Mouse (Mus musculus): ENCODE results near the gene Slc39a5. TPM values are rescaled to one million over a fixed set of nuclear protein-coding genes. Genes with fewer than 3 reads are reported as not detected.
A peak's percentile ranks its signal among the peaks of the same experiment; 100 is the strongest.

Gene Slc39a5
- total RNA-seq, 2 experiments from 2014 or later, result not detected

DNA sequence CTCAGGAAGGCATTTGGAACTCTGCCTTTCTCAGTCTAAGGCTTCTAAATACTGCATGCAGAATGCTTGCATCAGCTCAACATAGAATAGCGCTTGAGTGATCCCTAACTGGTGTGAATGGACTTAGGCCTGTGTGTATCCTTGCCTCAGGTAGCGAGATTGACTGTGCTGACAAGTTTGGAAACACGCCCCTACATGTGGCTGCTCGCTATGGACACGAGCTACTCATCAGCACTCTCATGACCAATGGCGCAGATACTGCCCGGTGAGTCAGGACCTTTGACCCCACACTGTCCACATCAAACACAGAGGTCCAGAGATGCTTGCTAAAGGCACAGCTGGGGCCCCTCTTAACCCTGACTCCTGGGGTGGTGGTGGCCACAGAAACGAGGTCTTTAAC lies 18.5 kb downstream of the Slc39a5 start:
- Histone ChIP-seq H3K27ac (no peak overlapping the region), H3K4me3 (no peak overlapping the region)
- no peak for TF ChIP-seq CTCF (IDR thresholded peaks at IDR 0.05)
- DNase-seq (ENCODE audit: extremely low spot score in 1 of 2, low spot score in 2 of 2), result no peak
- intact Hi-C loops (cut with DNase I), result no loop called here

DNA sequence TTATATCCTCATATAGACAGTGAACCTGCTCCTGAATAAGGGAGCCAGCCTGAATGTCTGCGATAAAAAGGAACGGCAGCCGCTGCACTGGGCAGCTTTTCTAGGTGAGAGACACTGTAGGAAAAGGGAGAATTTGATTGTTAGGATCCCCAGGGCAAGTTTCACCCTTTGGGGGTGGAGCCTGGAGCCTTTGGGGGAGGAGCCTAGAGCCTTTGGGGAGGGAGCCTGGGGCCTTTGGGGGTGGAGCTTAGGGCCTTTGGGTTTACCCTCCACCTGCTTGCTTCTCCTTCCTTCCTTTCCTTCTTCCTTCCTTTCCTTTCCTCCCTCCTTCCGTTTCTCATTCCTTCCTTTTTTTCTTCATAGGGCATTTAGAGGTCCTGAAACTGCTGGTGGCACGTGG lies 20.5 kb downstream of the Slc39a5 start:
- no peak for TF ChIP-seq CTCF (IDR thresholded peaks at IDR 0.05)
- no peak overlapping the region for H3K4me3 ChIP-seq
- no peak overlapping the region for H3K27ac ChIP-seq
- DNase-seq (ENCODE audit: extremely low spot score in 1 of 2, low spot score in 2 of 2), result no peak
- intact Hi-C loops (cut with DNase I), result no loop called here

DNA sequence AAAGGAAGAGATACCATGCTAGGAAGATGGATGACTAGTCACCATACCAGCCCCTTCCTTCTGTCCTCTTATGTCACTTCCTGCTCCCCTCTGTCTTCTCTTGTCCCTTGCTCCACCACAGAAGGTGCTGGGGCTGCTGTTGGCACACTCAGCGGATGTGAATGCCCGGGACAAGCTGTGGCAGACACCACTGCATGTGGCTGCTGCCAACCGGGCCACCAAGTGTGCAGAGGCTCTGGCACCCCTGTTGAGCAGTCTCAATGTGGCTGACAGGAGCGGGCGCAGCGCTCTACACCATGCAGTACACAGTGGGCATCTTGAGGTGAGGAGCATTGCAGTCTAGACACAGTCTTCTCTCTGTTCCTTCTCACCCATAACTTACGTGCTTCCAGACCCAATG lies 21.8 kb downstream of the Slc39a5 start:
- no peak for TF ChIP-seq CTCF (IDR thresholded peaks at IDR 0.05)
- H3K4me3 ChIP-seq, result no peak overlapping the region
- H3K27ac ChIP-seq, result no peak overlapping the region; the same call in 1 of the 2 replicates
- DNase-seq (ENCODE audit: extremely low spot score in 1 of 2, low spot score in 2 of 2), result no peak
- intact Hi-C loops (cut with DNase I), result loop anchor here (2.0 kb wide), 1 partner anchor 30 kb away; no protein-coding TSS in a partner anchor

DNA sequence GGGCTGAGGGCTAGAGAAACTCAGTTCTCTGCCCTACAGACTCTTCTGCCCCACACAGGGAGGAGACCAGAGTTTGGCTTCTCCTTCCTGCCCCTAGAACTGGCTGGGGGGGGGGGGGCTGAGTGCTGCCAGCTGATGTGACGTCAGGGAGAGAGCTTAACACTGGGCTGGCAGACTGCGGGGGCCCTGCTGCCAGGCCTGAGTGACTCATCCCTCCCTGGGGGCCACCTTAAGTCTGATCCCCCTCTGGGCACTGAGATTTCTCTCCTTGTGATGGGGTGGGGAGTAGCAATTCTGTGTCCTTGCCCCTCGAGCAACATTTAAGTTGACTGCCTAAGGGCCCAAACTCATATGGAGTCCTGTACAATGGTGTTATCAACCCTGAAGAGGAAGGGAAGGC lies 22.6 kb downstream of the Slc39a5 start:
- TF ChIP-seq CTCF (IDR thresholded peaks at IDR 0.05), result no peak
- Histone ChIP-seq H3K4me3 (peak overlapping the region; percentile 75), H3K27ac (peak overlapping the region; percentile 92)
- intact Hi-C loops (cut with DNase I), result loop anchor here (2.0 kb wide), 1 partner anchor 30 kb away; no protein-coding TSS in a partner anchor
- no peak for DNase-seq (ENCODE audit: extremely low spot score in 1 of 2, low spot score in 2 of 2)

DNA sequence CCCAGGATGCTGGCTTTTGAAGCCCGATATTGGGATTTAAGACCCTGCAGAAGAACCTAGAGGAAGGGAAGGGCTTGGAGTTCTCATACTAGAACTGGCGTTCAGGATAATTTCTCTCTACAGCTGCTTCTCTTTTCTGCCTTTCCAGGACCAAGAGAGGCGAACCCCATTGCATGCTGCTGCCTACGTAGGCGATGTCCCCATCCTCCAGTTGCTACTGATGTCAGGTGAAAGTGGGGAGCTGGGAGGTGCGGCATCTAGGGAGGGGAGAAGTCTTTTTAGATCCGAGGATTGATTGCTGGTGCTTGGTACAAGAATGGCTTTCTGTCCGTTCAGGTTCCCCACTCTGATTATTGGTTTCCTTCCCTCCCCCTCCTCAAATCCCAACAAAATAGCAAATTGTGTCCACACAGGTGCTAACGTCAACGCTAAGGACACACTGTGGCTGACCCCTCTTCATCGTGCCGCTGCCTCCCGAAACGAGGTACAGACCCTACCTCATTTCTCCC lies 23.0 kb downstream of the Slc39a5 start:
- TF ChIP-seq CTCF (IDR thresholded peaks at IDR 0.05), result no peak
- intact Hi-C loops (cut with DNase I), result loop anchor here (2.0 kb wide), 2 partner anchors 31 to 81 kb away; partner anchors contain the start of gene Smarcc2
- DNase-seq (ENCODE audit: extremely low spot score in 1 of 2, low spot score in 2 of 2), result no peak
- H3K27ac ChIP-seq, result peak overlapping the region; percentile 92
- peak overlapping the region; percentile 75 for H3K4me3 ChIP-seq

DNA sequence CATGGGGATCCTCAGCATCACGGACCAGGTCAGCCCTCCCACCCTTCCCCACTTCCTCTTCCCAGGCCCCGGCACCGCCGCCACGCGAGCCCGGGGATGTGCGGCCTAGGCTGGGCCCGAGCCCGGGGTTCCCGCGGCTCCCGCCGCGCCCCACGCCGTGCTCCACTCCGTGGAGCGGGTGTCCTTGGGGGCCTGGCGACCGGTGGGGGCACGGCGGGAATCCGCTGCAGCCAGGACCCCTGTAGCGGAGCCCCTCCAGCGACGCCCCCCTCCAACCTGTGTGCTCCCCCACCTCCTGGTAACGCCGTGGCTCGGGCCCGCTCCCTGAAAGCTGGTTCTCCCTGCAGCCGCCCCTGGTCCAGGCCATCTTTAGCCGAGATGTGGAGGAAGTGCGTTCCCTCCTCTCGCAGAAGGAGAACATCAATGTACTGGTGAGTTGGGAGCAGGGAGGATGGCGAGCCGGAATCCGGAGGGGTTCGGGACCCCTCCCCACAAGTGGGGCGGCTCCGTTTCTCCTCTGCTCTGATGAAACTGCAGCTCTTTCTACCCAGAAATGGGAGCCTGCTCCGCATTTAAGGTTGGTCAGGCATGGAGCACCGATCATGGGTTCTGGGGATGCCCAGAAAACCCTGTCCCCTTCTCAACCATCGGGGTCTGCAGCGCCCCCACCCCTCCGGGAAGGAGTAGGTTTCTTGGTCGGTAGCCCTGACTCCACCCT lies 23.6 kb downstream of the Slc39a5 start:
- intact Hi-C loops (cut with DNase I), result loop anchor here (2.0 kb wide), 1 partner anchor 81 kb away; the partner anchor contains the start of gene Smarcc2
- peak overlapping the region; percentile 75 for H3K4me3 ChIP-seq
- H3K27ac ChIP-seq, result peak overlapping the region; percentile 92
- no peak for TF ChIP-seq CTCF (IDR thresholded peaks at IDR 0.05)
- peak; percentile 42 to 53 for DNase-seq (ENCODE audit: extremely low spot score in 1 of 2, low spot score in 2 of 2)

DNA sequence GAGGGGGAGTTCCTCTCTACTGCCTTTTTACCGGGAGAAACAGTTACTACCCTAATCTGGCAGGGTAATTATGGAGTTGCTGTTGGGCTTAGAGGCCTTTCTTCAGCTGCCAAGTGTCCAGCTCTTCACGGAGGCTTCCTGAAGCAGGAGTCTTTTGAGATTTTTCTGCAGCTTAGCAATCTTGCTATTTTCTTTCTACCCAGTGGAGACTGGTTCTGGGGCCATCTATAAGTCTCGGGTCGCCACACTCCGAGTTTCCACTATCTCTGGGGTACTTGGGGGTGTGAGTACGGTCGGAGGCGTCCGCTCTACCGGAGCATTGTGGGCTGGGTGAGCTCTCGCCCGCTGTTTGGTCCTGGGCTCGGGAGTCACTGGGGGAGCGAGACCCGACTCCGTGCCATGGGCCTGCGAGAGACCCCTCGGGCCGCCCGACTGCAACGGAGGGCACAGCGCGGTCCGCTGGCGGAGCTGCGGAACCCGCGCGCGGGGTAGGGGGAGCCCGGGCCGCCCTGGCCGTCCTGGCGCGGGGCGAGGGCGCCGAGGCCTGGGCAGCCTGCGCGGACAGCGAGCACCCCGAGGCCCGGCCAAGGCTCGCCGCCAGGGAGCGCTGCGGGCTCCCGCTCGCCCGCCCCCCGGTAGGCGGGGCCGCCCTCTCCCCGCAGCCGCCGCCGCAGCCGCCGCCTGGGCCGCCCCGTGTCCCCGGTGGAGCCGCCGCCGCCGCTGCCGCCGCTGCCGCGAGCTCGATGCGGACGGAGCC lies 24.4 kb downstream of the Slc39a5 start, which contains the start of gene Ankrd52:
Ankrd52 (plus strand) TSS at position 661 of the 757 bp plus-strand sequence.
- intact Hi-C loops (cut with DNase I), result loop anchor here (2.0 kb wide), 1 partner anchor 82 kb away; the partner anchor contains the start of gene Smarcc2
- peak; percentile 53 for TF ChIP-seq CTCF (IDR thresholded peaks at IDR 0.05)

DNA sequence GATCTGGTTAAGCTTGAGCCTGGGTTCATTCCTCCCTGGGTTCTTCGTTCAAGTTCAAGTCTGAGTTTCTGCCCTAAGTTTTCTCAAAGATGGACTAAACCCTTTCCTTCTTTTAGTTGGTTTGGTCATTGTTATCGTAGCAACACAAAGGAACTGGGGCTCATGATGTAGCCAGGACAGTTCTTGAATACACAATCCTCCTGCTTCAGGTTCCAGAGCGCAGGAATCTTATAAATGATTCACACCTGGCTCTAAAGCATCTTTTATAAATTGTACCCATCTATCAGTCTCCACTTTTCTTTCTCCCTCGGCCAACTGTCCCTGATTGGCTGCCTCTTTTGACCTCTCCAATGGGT lies 25.0 kb downstream of the Slc39a5 start:
- Histone ChIP-seq H3K27ac (peak overlapping the region; percentile 96), H3K4me3 (peak overlapping the region; percentile 75)
- no peak for TF ChIP-seq CTCF (IDR thresholded peaks at IDR 0.05)
- intact Hi-C loops (cut with DNase I), result loop anchor here (2.0 kb wide), 1 partner anchor 83 kb away; the partner anchor contains the start of gene Smarcc2
- DNase-seq (ENCODE audit: extremely low spot score in 1 of 2, low spot score in 2 of 2), result no peak

More for the DNA sequence above, 24.4 kb downstream of the Slc39a5 start, which contains the start of gene Ankrd52:
- Histone ChIP-seq H3K4me3 (peak within 1 kb of the TSS; percentile 75), H3K27ac (peak within 1 kb of the TSS; percentile 96)
- DNase-seq (ENCODE audit: extremely low spot score in 1 of 2, low spot score in 2 of 2), result peak; percentile 86 to 90

DNA sequence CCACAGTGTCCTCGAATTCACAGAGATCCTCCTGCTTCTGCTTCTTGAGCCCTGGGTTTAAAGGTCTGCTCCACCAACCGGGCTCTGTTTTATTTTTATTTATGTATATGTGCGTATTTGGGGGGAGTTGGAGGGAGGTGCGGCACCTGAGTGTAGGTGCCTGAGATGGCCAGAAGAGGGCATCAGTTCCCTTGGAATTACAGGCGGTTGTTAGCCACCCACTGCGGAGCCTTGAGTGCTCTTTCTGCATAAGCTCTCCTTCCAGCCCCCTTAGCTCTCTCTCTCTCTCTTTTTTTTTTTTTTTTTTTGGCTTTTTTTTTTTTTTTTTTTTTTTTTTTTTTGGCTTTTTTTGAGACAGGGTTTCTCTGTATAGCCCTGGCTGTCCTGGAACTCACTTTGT lies 26.6 kb downstream of the Slc39a5 start:
- Histone ChIP-seq H3K4me3 (no peak overlapping the region), H3K27ac (no peak overlapping the region)
- TF ChIP-seq CTCF (IDR thresholded peaks at IDR 0.05), result peak; percentile 29
- peak in 1 of 2 experiments; percentile 8 for DNase-seq (ENCODE audit: extremely low spot score in 1 of 2, low spot score in 2 of 2)
- intact Hi-C loops (cut with DNase I), result no loop called here

DNA sequence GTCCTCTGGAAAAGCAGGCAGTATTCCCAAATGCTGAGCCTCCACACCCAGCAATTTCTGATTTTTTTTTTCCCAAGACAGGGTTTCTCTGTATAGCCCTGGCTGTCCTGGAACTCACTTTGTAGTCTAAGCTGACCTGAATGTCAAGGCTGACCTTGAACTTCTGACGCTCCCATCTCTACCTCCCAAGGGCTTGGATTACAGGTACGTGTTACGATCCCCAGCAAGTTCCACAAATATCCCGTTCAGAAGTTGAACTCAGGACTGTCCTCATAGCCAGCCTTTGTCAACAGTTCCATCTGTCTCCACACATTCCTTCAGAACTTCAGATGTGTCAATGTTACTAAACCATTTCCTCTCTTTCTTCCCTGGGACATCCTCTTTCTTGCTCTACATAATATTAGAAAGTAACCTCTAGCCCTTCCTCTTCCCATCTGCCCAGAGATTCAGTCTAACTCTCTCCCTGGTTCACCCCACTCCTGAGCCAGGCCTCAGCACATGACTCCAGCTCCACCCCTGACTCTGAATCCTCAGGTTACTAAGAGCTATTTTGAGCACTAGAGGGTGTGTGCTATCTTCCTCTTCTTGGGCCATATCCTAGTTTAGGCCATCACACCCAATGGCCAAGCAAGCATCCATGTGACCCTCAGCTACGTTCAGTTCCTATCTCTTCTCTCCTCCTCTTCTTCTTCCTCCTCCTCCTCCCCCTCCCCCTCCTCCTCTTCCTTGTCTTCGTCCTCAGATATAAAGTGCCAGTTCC lies 27.9 kb downstream of the Slc39a5 start:
- intact Hi-C loops (cut with DNase I), result no loop called here
- no peak for TF ChIP-seq CTCF (IDR thresholded peaks at IDR 0.05)
- no peak for DNase-seq (ENCODE audit: extremely low spot score in 1 of 2, low spot score in 2 of 2)

DNA sequence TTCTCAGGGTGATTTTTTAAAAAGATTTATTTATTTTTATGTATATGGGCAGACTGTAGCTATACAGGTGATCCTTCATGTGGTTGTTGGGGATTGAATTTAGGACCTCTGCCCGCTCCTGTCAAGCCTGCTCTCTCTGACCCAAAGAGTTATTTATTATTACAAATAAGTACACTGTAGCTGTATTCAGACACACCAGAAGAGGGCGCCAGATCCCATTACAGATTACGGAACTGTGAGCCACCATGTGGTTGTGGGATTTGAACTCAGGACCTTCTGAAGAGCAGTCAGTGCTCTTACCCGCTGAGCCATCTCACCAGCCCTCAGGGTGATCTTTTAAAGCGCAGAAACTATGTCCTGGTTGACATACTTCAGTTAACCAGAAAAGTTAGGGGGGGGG lies 28.9 kb downstream of the Slc39a5 start:
- peak; percentile 36 for TF ChIP-seq CTCF (IDR thresholded peaks at IDR 0.05)
- intact Hi-C loops (cut with DNase I), result no loop called here
- no peak overlapping the region for H3K27ac ChIP-seq

More for the DNA sequence above, 27.9 kb downstream of the Slc39a5 start:
- H3K27ac ChIP-seq, result no peak overlapping the region
- no peak overlapping the region for H3K4me3 ChIP-seq

More for the DNA sequence above, 28.9 kb downstream of the Slc39a5 start:
- no peak for DNase-seq (ENCODE audit: extremely low spot score in 1 of 2, low spot score in 2 of 2)
- no peak overlapping the region for H3K4me3 ChIP-seq
